Mouse (Mus musculus) cerebellum, postnatal 36 days (tissue): ENCODE measurements around the gene Sema5a.

ENCODE experiments used
- DNase-seq, 2 experiments: peaks; one replicate each; pipeline ENCODE4 v3.0.0; 2021 to 2022; ENCODE audit warnings: mixed read lengths in 2 of 2

Gene Sema5a

DNA sequence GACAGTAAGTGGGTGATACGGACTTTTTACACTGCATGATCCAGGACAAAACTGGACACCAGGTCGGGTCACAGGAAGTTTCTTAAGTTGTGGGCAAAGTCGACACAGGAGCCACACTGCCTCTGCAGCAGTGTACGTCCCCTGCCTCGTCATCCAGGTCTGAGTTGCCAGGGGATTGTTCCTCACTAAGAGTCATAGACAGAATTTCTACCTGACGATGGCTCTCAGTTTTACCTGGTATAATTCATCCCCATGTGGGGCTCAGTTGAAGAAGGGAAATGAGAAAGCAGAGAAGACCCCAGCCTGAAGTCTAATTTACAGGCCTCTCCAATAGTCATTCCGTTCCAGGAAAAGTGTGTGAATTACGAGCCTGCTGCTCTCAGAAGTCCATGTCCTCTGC, 66.2 kb downstream of the Sema5a start:
- DNase-seq = no peak

DNA sequence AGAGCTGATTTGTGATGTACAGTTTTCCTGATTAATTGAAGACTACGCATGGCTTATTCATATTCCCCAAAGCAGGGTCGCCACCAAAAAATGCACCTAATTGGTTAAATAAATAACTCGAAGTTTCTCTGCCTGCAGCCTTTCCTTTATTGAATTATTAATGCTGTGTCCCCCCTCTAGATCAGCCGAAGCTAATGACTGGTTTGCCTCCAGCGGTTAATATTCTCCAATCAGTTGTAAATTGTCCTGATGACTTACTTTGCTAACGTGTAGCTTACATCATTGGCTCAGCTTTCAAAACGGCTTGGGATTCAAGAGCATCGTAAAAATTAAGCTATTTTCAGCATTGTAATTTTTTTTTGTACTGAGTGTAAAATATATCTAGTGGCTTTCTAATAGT, 66.7 kb downstream of the Sema5a start:
- no peak for DNase-seq

DNA sequence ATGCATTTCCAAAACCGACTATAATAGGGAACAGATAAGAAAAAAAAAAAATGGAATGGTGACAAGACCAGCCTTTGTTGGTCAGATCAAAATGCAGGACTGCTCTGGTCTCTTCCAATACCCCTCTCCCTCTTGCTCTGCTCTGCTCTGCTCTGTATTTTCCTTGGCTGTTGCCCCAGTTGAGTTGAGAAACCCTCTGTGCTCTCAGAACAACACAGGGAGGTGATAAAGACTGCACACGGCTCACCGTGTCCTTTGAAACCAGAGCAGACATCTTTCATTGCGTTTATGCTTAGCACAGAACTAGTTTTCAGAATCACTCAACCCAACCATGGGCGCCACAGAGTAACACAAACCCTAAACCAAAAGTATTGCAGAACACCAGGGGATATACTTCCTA, 72.5 kb downstream of the Sema5a start:
- DNase-seq = no peak

DNA sequence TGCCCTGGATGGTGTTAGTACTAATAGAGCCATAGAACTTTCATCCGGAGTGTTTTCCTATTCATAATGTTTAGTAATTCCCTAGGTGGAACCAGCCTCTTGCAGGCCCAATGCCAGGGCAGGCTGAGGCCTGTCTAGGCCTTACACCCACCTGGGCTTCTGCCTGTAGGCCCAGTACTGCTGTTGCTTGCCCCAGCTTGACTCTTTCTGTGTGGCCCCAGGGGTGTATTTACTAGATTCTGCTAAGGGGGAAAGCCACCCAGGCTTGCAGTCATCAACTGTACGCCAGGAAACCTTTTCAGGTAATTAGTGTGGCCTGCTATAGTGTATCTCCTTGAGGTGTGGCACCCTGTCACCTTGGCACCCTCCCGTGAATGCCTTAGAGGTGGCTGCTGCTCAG, 76.1 kb downstream of the Sema5a start:
- DNase-seq = no peak

DNA sequence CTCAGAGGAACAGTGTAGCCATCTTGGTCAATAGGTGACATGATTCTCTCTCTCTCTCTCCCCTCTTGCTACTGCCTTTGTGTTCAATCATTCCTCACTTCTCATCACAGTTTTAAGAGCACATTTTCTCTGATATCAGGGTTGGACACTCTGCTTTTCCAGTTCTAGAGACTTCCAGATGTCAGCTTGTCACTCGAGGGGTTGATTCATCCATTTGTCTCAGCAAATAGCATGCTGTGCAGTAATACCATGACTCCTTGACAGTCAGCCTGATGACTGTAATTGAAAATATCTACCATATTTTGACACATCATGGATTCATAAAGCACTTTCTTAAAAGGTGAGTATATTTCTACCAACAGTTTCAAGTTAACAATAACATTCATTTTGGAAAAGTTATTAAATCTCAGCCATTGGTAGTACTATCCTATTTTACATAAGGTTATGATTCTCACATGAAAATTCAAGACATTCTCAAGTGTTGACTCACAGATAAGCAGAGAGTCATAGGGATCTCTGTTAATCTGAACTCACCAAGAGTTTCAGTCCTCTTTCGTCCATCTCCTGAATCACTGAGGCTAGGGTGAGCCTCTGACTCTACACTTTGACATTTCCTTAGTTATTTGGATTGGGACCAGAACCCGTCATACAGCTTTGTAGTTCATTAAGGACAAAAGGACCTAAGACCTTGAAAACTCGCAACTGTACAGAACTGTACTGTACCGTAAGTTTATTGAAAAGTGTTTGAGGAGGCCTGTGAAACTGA, 78.0 kb downstream of the Sema5a start:
- no peak for DNase-seq

DNA sequence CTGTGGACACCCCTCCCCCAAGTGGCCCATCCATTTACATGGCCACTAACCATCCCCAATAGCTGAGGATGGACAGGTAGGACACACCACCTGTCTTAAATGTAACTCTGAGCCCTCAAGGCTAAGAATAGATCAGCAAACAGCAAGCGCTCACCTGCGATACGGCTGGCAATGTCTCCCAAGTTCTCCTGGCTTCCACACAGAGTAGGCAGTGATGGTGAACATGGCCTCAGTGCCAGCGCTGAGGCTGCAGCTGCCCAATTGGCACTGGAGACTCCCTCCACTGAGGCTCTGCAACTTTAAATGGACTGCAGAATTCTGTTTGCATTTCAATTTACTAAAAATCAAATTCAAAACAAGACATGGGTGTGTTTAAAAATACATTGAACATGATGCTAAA, 78.6 kb downstream of the Sema5a start:
- peak; percentile 65 to 69 for DNase-seq

DNA sequence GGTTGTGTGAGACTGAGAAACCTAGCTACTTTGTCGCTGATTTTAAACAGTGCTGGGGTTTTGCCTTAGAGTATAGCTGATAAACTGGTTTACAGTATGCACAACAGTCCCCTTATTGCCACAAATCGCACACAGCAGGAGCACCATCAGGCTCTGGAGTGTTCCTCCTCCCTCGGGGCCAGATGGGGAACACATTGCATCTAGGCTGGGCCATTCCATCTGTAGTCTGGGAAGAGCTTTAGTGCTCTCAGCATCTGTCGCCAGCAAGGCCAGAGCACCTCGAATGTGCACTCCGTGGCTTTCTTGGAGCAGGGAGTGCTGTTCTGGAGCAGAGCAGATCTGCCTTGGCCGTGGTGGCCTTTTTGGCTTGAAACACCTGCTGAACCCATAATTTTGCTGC, 79.5 kb downstream of the Sema5a start:
- DNase-seq = peak; percentile 25 to 29

DNA sequence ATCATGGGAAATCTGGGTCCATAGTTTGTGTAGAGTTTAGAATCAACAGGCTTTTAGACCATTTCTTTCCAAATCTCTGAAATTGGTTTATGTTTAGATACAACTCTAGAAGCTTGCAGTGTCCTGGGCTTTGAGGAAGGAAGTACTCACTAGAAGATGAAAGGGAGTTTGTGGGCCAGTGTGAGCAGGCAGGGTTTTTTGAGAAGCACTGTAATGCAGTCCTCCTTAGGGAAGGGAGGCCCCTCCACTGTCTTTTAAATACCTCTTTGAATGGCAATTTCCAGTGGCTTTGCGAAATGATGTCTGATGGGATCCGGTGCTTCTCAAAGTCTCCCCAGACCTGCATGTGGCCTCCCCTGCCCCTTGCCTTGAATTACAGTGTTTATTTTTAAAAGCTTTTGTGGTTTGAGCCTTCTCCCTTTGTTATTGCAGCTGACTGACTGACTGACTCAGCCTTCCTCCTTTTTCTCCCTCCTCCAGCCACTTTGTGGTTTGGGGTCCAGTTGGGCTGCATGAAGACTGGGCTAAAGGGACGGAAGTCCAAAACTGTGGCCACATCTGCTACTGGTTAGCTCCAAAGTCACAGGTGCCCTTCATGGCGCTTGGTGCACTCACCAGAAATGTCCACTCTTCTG, 83.9 kb downstream of the Sema5a start:
- no peak for DNase-seq

DNA sequence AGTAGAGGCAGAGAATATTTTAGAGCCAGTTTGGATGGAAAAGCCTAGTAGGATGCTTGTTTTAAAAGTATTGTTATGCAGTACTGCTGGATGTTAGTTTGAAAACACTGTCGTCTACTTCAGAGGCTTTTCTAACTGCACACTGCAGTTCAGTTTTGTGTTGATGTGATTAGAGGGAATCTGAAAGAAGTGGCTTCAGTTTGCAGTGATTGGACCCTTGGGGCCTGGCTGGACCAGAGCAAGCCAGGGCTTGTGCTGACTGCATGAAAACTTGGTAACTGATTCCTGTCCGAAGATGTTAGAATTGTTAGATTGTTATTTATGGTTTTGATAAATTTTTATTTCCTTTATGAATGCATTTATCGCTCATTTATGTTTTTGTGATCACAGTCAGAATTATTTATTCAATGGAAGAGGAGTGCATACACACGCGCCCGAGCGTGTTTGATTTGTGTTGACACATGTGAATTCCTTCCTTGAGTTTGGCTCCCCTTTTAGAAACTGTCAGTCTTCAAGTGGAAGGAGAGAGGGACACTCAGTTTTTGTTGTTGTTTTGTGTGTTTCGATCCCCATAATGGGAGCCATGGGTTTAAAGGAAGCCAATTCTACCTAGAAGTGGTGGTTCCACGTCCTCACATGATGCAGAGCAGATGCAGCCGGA, 85.2 kb downstream of the Sema5a start:
- DNase-seq = no peak

DNA sequence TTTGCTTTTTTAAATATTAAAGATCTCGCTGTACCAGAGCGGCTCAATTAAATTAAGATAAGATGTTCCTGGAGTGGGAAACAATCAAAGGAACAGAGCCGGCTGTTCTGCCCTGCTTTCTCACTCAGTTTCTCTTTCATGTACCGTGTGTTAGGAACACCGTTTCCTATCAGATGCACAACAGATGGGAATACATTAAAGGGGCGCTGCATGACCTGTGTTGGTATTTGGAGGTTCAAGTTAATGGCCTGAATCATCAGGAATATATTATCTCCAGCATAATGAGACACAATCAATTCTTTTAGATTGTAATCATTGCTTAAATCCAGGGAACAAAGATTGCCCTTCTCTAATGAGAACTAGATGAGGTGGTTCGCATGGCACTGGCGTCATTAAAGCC, 85.8 kb downstream of the Sema5a start:
- DNase-seq = no peak

DNA sequence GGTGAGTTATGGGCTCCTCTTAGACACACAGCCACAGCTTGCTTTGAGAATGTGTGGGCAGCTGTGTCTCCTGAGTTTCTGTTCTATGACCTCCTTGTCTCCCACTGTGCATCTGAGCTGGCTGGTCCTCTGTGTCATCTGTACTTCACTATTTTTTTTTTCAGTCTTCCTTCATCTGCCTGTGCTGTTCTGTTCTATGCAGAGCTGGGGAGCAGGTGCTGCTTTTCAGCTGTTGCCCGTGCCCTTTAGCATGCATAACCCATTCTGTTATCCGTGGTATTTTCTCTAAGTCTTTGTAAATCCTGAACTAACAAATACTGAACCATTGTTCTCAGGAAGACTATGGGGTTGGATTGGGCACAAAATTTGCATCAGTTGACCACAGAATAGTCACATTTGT, 86.4 kb downstream of the Sema5a start:
- DNase-seq = no peak

DNA sequence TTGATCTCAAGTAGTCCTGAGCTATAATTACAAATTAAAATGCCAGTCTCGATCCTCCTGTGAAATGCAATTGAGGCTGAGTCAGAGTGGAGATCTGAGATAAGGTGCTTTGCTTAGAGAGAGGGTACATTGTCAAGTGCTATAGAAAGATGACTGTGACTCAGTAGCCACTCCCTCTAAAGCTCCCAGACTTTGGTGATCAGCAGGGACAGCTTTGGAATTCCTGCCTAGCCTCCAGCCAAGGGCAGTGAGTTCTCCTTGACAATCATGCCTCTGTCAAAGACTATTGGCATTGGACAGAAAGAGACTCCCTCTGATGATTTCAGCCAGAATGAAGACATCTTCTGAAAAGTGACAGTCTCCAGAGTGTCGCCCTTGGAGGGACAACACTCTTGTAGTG, 88.8 kb downstream of the Sema5a start:
- no peak for DNase-seq

DNA sequence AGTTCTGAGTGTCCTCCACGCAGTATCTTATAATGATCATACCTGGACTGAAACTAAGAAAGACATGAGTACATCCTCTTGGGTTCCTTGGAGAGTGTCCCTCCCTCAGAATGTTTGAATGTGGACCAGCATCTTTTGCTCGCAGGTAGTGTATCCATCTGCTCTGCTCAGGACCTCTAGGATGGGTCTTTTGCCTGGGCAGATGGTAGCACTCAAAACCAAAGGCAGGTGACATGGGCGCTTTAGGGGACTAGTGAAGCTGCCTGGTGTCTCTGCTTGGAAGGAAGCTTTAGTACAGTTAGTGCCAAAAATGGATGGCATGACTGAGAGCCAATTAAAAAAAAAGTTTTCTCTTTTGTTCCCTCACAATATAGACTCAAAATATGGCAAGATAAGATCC, 93.2 kb downstream of the Sema5a start:
- peak; percentile 26 to 29 for DNase-seq

DNA sequence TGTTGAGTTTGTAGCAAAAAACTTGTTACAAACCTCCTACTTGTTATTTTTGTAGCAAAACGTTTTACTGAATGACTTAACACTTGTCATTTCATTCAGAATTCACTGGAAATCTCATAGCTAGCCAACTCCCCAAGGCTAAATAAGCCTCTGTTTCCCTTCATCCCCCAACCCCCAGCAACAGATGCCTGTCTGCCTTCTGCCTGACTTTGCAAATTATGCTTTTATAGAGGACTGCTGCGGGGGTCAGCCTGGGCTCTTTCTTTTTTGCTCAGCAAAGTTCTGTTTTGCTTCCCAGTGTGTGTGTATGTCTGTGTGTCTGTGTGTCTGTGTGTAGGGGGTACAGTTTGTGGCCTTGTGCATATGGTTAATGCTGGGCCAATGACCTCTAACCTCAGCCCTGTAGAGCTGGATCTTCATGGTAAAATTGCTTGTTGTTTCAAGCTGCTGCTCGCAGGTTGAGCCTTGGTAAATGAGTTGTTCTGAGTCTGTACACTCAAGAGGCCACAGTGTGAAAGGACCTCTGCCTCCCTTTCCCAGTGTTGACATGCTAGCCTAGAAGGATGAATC, 94.2 kb downstream of the Sema5a start:
- no peak for DNase-seq

DNA sequence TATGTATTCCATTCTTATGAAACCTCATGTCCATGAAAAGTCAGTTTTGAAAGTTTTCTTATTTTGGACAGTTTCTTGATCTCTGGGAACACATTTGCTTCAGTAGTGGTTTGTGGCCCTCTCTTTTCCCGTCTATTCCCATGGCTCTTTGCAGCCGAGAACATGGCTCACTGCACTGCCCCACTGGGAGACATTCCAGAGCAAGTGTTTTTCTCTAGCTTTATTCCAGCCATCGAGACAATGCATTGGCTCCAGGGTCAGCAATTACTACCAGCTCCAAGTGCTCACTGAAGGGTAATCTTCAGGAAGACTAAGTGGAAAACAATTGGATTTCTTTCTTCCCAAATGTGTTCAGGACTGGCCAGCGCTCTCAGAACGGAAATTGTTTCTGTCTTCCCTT, 94.8 kb downstream of the Sema5a start:
- no peak for DNase-seq

DNA sequence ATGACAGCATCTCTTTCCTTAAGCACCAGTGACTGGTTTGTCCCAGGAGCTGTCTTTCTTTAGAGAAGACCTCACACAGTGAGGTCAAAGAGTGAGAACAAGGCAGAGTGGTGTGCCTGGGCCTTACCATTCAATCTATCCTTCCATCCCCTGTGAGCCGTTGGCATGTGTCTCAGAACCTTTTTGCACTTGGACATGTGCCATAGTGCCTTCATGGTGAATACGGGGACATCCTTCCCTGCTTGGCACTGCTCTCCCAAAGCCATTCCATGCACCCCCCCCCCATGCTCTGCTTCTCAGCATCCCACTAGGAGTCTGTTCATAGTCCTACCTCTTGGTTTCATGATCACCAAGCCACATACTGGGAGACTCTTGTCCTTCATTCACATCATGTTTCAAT, 96.8 kb downstream of the Sema5a start:
- DNase-seq = peak in 1 of 2 experiments; percentile 15

DNA sequence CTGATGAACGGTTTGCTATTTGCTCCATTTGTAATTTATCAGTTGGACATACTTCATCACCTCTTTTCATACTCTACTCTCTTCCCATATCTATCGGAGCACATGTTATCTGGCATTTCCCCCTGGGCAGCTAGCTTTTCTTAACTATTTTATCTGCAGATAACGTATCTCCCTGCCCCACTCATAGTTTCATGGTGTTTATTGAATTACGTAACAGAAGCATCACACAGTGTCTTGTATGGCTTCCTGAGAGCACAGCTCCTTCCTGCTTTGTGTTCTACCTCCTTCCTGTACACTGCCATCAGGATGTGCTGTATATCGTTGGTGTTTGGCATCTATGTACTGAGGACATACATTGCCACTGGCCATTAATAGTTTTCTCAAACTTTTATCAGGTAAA, 98.9 kb downstream of the Sema5a start:
- no peak for DNase-seq

DNA sequence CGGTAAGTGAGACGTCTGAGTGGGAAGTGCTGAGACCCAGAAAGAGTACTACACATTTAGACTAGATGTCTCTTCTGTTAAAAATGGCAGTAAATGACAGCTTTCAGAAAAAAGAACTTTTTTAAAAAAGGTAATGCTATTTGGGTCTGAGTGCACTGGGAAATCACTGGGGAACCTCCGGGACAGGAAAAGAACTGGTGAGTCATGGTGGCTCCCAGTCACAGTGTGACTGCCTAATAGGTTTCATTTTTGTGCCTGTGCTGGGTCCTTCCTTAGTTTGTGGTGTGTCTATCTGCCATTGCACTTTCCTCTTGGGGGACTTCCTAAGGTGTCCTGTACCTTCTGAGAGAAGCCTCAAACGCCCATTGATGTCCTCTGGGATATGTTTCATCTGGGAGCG, 102.7 kb downstream of the Sema5a start:
- DNase-seq = no peak

DNA sequence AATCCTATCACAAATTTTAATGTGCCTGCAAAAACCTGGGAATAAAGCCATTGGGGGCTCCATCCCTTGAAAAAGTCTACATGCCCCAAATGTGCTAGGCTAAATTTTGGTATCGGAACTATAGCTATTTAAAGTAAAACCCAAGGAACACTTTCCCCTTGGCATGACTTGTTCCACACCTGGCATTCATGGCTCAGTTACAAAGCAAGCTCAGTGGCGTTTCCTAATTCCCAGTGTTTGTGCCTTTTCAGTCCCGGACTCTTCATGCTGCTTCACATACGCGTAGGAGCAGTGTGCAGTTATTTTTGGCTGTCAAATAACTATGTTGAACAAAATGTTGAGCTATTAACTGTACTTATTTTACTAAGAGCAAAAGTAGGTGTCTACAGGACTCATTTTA, 104.7 kb downstream of the Sema5a start:
- peak; percentile 37 to 40 for DNase-seq

DNA sequence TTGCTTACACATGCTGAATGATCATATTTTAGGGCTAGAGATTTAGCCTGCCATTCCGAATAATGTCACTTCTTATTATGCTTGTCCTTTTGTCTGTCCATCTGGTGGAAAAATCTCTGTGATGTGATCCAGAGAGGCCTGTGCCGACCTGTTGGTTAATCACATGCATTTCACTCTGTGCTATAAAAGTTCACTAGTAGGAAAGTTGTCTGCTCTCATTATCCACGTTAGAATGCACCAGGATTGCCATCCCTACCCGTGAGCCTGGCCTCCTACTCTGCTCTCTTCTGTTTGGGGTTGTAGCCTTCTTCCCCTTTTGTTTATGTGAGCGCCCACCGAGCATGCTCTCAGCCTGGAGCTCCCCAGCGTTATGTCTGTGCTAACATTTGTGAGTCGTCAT, 108.4 kb downstream of the Sema5a start:
- DNase-seq = no peak

DNA sequence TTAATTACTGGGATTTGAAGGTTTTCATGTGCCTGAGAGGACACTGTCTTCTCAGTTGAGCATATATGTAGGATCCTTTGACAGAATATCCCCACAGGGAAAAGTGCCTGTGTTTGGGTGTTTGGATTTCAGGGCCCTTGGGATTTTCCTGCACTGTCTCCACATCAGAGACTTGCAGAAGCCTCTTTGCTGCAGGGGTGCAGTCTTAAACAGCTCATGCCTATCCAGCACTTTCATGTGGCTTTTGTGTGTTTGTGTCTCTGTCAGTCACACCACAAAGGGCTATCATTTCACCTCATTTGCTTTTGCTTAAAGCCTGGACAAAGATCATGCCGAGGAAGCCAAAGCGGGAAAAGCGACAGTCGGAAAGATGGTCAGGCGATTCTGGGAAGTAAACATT, 108.9 kb downstream of the Sema5a start:
- DNase-seq = no peak

DNA sequence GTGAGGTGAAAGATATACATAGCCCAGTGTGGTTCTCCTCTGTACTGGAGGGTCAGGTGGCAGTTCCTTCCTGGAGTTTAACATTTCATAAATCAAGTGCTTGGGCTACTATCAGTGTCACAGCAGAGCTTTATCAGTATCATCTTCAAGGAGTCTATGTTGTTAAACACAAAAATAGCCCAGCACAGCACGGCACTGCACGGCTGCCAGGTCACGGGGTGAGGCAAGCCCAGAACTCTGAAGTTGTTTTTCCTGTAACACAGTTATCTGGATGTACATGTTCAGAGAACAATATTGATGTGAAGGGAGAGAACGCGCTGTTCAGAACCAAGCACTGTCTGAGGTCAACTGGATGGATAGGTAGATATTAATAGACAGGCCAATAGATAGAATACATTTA, 112.2 kb downstream of the Sema5a start:
- no peak for DNase-seq

DNA sequence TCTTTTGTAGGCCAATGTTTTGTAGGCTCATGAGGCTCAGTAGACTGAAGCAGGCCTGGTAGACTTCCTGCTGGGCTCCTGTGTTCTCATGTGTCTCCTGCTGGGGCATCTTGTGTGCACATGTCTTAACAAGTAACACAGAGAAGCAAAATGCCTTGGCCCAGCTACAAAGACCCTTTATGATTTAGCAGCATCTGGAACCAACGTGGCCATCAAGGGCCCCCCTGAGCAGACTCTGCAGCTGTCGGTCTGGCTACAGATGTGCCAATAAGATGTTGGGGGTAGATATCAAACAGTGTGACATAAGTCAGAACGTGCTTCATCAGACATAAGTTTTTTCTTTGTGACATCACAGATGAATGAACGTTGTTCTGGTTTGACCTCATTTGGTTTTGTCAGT, 123.2 kb downstream of the Sema5a start:
- DNase-seq = no peak

DNA sequence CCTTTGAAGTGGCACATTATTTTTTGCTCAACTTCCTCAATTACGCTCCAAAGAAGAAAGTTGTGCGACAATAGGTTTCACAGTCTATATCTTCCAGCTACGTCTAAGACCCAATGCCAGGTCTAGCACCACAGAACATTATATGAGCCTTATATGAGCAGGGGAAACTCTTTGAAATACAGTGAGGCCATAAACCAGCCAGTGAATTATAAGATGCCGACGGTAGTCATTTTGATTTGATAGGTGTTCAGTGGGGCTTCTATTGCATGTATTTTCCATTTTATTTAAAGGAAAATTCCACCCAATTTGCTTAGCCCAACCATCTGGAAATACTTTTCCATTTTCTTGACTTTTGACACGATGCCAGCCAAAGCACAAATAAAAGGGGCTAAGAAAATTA, 126.3 kb downstream of the Sema5a start:
- no peak for DNase-seq
